Mouse (Mus musculus): ENCODE results near the gene Mphosph10. TPM values are rescaled to one million over a fixed set of nuclear protein-coding genes. Genes with fewer than 3 reads are reported as not detected.

The Mphosph10 gene
- polyA plus RNA-seq (2014; fragmentation: Nextera tagmentation; extraction: Ambion mirVana) = 18.6 and 20.0 TPM in 2 replicates

DNA sequence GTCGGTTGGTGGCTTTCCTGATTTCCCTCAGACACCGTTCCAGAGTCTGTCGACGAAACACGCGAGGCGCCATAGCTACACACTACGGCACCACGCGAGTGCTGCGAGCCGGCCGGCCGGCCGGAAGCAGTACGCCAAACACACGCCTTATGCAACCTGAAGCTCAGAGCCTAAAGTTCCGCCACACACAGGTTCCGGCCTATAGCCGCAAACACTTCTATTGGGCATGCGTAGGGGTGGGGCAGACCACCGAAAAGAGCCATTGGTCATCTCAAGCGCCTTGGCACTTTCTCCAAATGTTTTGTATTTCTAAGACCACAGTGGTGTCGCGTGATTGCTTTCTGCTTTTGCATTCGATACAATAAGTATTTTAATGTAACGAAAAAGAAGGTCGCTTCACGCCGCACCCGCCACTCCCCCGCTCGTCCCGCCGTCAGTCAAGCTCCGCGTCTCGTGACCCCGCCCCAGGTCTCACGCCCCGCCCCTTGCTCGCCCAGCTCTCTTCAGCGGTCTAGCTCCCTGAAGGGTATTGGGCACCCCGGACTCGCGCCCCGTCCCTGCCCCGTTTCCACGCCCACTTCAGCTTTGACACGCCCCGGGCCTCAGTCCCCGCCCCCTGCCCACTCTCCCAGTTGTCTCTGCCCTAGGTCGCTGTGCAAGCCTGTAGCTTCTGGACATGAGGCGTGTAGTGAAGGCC lies at the start of gene Mphosph10, which contains the start of gene Mcee:
Gene Mphosph10 (minus strand): TSS at position 147 of the 697 bp plus-strand sequence.
Gene Mcee (plus strand): TSS at position 486 of the 697 bp plus-strand sequence.
- Histone ChIP-seq H3K4me2 (ENCODE audit: low read length) (peak within 1 kb of the TSS; percentile 98), H3K9me3 (ENCODE audit: control insufficient read depth, low read length) (no peaks in the 10 kb centered on the region), H3K27me3 (ENCODE audit: control insufficient read depth, insufficient read depth, low read length) (no peaks in the 10 kb centered on the region), H3K9ac (ENCODE audit: low read length) (peak within 1 kb of the TSS; percentile 91), H3K36me3 (ENCODE audit: control insufficient read depth, insufficient read depth, low read length) (peaks cover 25% of the 10 kb centered on the region), H3K4me1 (ENCODE audit: control insufficient read depth in 2 of 2, insufficient read depth in 2 of 2, low read length in 2 of 2) (peaks cover 0 to 14% of the 10 kb centered on the region in 2 experiments; a peak in 3 of 4 replicates), H3K27ac (replicated peaks in 1 of 2; ENCODE audit: control insufficient read depth in 1 of 2, insufficient read depth in 1 of 2, low read depth in 2 of 2, low read length in 2 of 2) (peak within 1 kb of the TSS; percentile 77 to 88), H3K4me3 (ENCODE audit: control insufficient read depth in 1 of 2, insufficient read depth in 1 of 2, low read depth in 1 of 2, low read length in 2 of 2) (peak within 1 kb of the TSS; percentile 82 to 98)
- peak; percentile 100 for ATAC-seq (ENCODE audit: insufficient number of reproducible peaks, insufficient read depth, low FRiP score, low read depth)
- under 1% methylated on average over 54 of the region's 54 CpGs for WGBS

GRCm38 (mm10) chr7:64440519-64440918 lies 48.5 kb upstream of the Mphosph10 start:
- WGBS = 74% methylated on average over 8 of the region's 8 CpGs
- no peak for ATAC-seq (ENCODE audit: insufficient number of reproducible peaks, insufficient read depth, low FRiP score, low read depth)
- H3K4me2 ChIP-seq (ENCODE audit: low read length) = no peak overlapping the region

DNA sequence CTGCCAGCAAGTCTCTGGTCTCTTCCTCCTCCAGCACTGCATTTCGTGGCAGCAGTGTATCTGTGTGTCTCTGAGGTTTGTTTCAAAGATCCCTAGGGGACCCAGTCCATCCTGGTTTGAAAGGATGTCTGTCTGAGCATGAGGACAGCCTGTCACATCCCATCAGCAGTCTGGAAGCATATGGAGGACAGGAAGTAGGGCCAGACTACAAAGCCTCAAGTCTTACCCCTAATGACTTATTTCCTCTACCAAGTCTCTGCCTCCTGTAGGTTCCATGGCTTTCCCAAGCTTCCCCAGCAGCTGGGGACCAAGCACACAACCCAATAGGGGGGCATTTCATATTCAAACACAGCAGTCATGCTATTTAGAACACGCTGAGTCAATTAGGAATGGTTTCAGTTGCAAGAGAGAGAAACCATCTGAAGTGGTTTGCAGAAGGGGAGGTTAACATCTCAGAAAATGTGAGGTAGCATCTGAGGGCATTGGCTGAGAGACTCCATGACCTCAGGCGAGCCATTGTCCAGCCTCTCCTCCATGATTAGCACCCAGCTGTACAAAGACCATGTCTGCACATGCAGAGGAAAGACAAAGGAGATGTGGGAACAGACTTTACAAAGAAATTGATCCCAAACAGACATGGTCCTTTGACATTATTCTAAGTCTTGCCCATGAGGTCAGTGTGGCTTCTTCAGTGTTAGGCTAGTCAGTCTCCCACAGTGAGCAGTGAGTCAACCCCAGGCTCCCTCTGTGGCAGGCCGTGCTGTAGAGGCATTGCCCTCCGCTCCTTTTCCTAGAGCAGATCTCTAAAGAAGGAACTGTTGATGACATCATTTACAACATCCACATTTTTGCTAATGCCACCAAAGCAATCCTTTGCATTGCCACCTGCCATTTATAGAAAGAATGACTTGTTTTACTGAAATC lies 47.8 kb upstream of the Mphosph10 start:
- 55% methylated on average over 5 of the region's 5 CpGs for WGBS
- no peak for ATAC-seq (ENCODE audit: insufficient number of reproducible peaks, insufficient read depth, low FRiP score, low read depth)
- H3K4me1 ChIP-seq (ENCODE audit: control insufficient read depth in 2 of 2, insufficient read depth in 2 of 2, low read length in 2 of 2) = no peaks in the 10 kb centered on the region
- H3K27ac ChIP-seq (replicated peaks in 1 of 2; ENCODE audit: control insufficient read depth in 1 of 2, insufficient read depth in 1 of 2, low read depth in 2 of 2, low read length in 2 of 2) = no peak overlapping the region
- no peaks in the 10 kb centered on the region for H3K27me3 ChIP-seq (ENCODE audit: control insufficient read depth, insufficient read depth, low read length)
- no peaks in the 10 kb centered on the region for H3K36me3 ChIP-seq (ENCODE audit: control insufficient read depth, insufficient read depth, low read length)
- H3K9ac ChIP-seq (ENCODE audit: low read length) = no peak overlapping the region
- H3K4me3 ChIP-seq (ENCODE audit: control insufficient read depth in 1 of 2, insufficient read depth in 1 of 2, low read depth in 1 of 2, low read length in 2 of 2) = no peak overlapping the region
- no peak overlapping the region for H3K4me2 ChIP-seq (ENCODE audit: low read length)
- no peaks in the 10 kb centered on the region for H3K9me3 ChIP-seq (ENCODE audit: control insufficient read depth, low read length)

More at GRCm38 (mm10) chr7:64440519-64440918, 48.5 kb upstream of the Mphosph10 start:
- H3K9ac ChIP-seq (ENCODE audit: low read length) = no peak overlapping the region
- H3K27ac ChIP-seq (replicated peaks in 1 of 2; ENCODE audit: control insufficient read depth in 1 of 2, insufficient read depth in 1 of 2, low read depth in 2 of 2, low read length in 2 of 2) = no peak overlapping the region
- no peaks in the 10 kb centered on the region for H3K9me3 ChIP-seq (ENCODE audit: control insufficient read depth, low read length)
- no peaks in the 10 kb centered on the region for H3K4me1 ChIP-seq (ENCODE audit: control insufficient read depth in 2 of 2, insufficient read depth in 2 of 2, low read length in 2 of 2)
- no peak overlapping the region for H3K4me3 ChIP-seq (ENCODE audit: control insufficient read depth in 1 of 2, insufficient read depth in 1 of 2, low read depth in 1 of 2, low read length in 2 of 2)
- H3K36me3 ChIP-seq (ENCODE audit: control insufficient read depth, insufficient read depth, low read length) = no peaks in the 10 kb centered on the region
- H3K27me3 ChIP-seq (ENCODE audit: control insufficient read depth, insufficient read depth, low read length) = no peaks in the 10 kb centered on the region

GRCm38 (mm10) chr7:64424861-64425260 lies 32.8 kb upstream of the Mphosph10 start:
- Histone ChIP-seq H3K4me3 (ENCODE audit: control insufficient read depth in 1 of 2, insufficient read depth in 1 of 2, low read depth in 1 of 2, low read length in 2 of 2) (no peak overlapping the region), H3K4me2 (ENCODE audit: low read length) (no peak overlapping the region), H3K9me3 (ENCODE audit: control insufficient read depth, low read length) (no peaks in the 10 kb centered on the region), H3K9ac (ENCODE audit: low read length) (no peak overlapping the region), H3K27me3 (ENCODE audit: control insufficient read depth, insufficient read depth, low read length) (no peaks in the 10 kb centered on the region), H3K4me1 (ENCODE audit: control insufficient read depth in 2 of 2, insufficient read depth in 2 of 2, low read length in 2 of 2) (no peaks in the 10 kb centered on the region), H3K27ac (replicated peaks in 1 of 2; ENCODE audit: control insufficient read depth in 1 of 2, insufficient read depth in 1 of 2, low read depth in 2 of 2, low read length in 2 of 2) (no peak overlapping the region), H3K36me3 (ENCODE audit: control insufficient read depth, insufficient read depth, low read length) (no peaks in the 10 kb centered on the region)
- 56% methylated on average over 5 of the region's 5 CpGs for WGBS
- ATAC-seq (ENCODE audit: insufficient number of reproducible peaks, insufficient read depth, low FRiP score, low read depth) = no peak

GRCm38 (mm10) chr7:64403989-64404388 lies 11.9 kb upstream of the Mphosph10 start:
- no peak overlapping the region for H3K27ac ChIP-seq (replicated peaks in 1 of 2; ENCODE audit: control insufficient read depth in 1 of 2, insufficient read depth in 1 of 2, low read depth in 2 of 2, low read length in 2 of 2)
- H3K9me3 ChIP-seq (ENCODE audit: control insufficient read depth, low read length) = no peaks in the 10 kb centered on the region
- no peak overlapping the region for H3K9ac ChIP-seq (ENCODE audit: low read length)
- 84% methylated on average over 8 of the region's 8 CpGs for WGBS
- H3K4me2 ChIP-seq (ENCODE audit: low read length) = no peak overlapping the region
- H3K4me1 ChIP-seq (ENCODE audit: control insufficient read depth in 2 of 2, insufficient read depth in 2 of 2, low read length in 2 of 2) = no peaks in the 10 kb centered on the region
- ATAC-seq (ENCODE audit: insufficient number of reproducible peaks, insufficient read depth, low FRiP score, low read depth) = no peak
- no peak overlapping the region for H3K4me3 ChIP-seq (ENCODE audit: control insufficient read depth in 1 of 2, insufficient read depth in 1 of 2, low read depth in 1 of 2, low read length in 2 of 2)
- peaks cover 20% of the 10 kb centered on the region; the same call in 1 of the 2 replicates for H3K36me3 ChIP-seq (ENCODE audit: control insufficient read depth, insufficient read depth, low read length)
- no peaks in the 10 kb centered on the region for H3K27me3 ChIP-seq (ENCODE audit: control insufficient read depth, insufficient read depth, low read length)

- Histone ChIP-seq H3K27me3 (ENCODE audit: control insufficient read depth, insufficient read depth, low read length) (no peaks in the 10 kb centered on the region), H3K4me2 (ENCODE audit: low read length) (no peak overlapping the region), H3K9me3 (ENCODE audit: control insufficient read depth, low read length) (no peaks in the 10 kb centered on the region), H3K4me1 (ENCODE audit: control insufficient read depth in 2 of 2, insufficient read depth in 2 of 2, low read length in 2 of 2) (no peaks in the 10 kb centered on the region), H3K9ac (ENCODE audit: low read length) (no peak overlapping the region), H3K36me3 (ENCODE audit: control insufficient read depth, insufficient read depth, low read length) (peaks cover 20% of the 10 kb centered on the region; the same call in 1 of the 2 replicates), H3K27ac (replicated peaks in 1 of 2; ENCODE audit: control insufficient read depth in 1 of 2, insufficient read depth in 1 of 2, low read depth in 2 of 2, low read length in 2 of 2) (no peak overlapping the region), H3K4me3 (ENCODE audit: control insufficient read depth in 1 of 2, insufficient read depth in 1 of 2, low read depth in 1 of 2, low read length in 2 of 2) (no peak overlapping the region)
- ATAC-seq (ENCODE audit: insufficient number of reproducible peaks, insufficient read depth, low FRiP score, low read depth) = no peak
- 78% methylated on average over 4 of the region's 4 CpGs for WGBS
Observed at GRCm38 (mm10) chr7:64402452-64402851, 10.4 kb upstream of the Mphosph10 start.

DNA sequence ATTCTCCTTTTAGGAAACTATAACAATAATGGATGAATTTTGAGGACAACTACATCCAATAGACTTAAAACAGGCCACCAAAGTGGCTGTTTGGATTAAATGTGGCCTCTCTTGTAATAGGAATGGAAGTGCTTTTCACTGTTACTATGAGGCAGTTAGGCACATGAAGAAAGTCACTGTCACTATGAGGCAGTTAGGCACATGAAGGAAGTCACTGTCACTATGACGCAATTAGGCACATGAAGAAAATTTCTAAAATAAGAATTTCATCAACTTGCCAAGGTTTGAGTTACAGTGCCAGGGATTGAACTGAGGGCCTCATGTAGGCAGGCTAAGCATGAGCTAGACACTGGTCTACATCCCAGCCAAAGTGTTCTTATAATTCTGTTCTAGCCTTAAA lies 8.7 kb upstream of the Mphosph10 start:
- H3K9me3 ChIP-seq (ENCODE audit: control insufficient read depth, low read length) = no peaks in the 10 kb centered on the region
- WGBS = 90% methylated on average over 1 of the region's 1 CpGs
- H3K27me3 ChIP-seq (ENCODE audit: control insufficient read depth, insufficient read depth, low read length) = no peaks in the 10 kb centered on the region
- H3K9ac ChIP-seq (ENCODE audit: low read length) = no peak overlapping the region
- peaks cover 17% of the 10 kb centered on the region; the same call in 1 of the 2 replicates for H3K36me3 ChIP-seq (ENCODE audit: control insufficient read depth, insufficient read depth, low read length)
- H3K27ac ChIP-seq (replicated peaks in 1 of 2; ENCODE audit: control insufficient read depth in 1 of 2, insufficient read depth in 1 of 2, low read depth in 2 of 2, low read length in 2 of 2) = no peak overlapping the region
- H3K4me2 ChIP-seq (ENCODE audit: low read length) = no peak overlapping the region
- H3K4me1 ChIP-seq (ENCODE audit: control insufficient read depth in 2 of 2, insufficient read depth in 2 of 2, low read length in 2 of 2) = no peaks in the 10 kb centered on the region
- no peak for ATAC-seq (ENCODE audit: insufficient number of reproducible peaks, insufficient read depth, low FRiP score, low read depth)
- H3K4me3 ChIP-seq (ENCODE audit: control insufficient read depth in 1 of 2, insufficient read depth in 1 of 2, low read depth in 1 of 2, low read length in 2 of 2) = no peak overlapping the region

Data from heart, embryonic 14.5 days (tissue).